Mouse (Mus musculus) ES-Bruce4 (cell line): ENCODE measurements around the gene Gm525. TPM values are rescaled to one million over a fixed set of nuclear protein-coding genes. Genes with fewer than 3 reads are reported as not detected.

ENCODE experiments used
- H3K27ac ChIP-seq: 2 replicates; pipeline ENCODE4 v1.5.1; 2012; ENCODE audit warnings: low read length, inconsistent platforms; ENCODE audit not compliant: insufficient read depth
- H3K27me3 ChIP-seq: 2 replicates; pipeline ENCODE4 v1.6.1; 2012; ENCODE audit warnings: mild to moderate bottlenecking, low read length, inconsistent platforms; ENCODE audit not compliant: control insufficient read depth, poor library complexity, insufficient read depth, severe bottlenecking
- H3K36me3 ChIP-seq: 2 replicates; pipeline ENCODE4 v1.6.1; 2012; ENCODE audit warnings: inconsistent platforms, mild to moderate bottlenecking, low read length, moderate library complexity; ENCODE audit not compliant: control insufficient read depth, poor library complexity, insufficient read depth, severe bottlenecking
- H3K4me1 ChIP-seq: one replicate; pipeline ENCODE4 v1.8.1; 2011; ENCODE audit warnings: low read length; ENCODE audit not compliant: control insufficient read depth, insufficient read depth
- H3K4me3 ChIP-seq: 2 replicates; pipeline ENCODE4 v1.5.1; 2011; ENCODE audit warnings: low read depth, mild to moderate bottlenecking, low read length
- H3K9ac ChIP-seq: 2 replicates; pipeline ENCODE4 v1.6.1; 2012; ENCODE audit warnings: low read depth, mild to moderate bottlenecking, inconsistent platforms; ENCODE audit not compliant: poor library complexity, severe bottlenecking
- H3K9me3 ChIP-seq: replicated peaks from 2 replicates; pipeline ENCODE4 v1.6.1; 2012; ENCODE audit warnings: mild to moderate bottlenecking, low read length, inconsistent platforms; ENCODE audit not compliant: control insufficient read depth, poor library complexity, insufficient read depth, severe bottlenecking
- CTCF ChIP-seq: IDR thresholded peaks from one replicate; pipeline ENCODE4 v1.8.1; 2011; ENCODE audit warnings: low read depth, low read length
- EP300 ChIP-seq: IDR thresholded peaks from 2 replicates; pipeline ENCODE4 v1.6.1; 2011; ENCODE audit warnings: low read depth, low read length; ENCODE audit not compliant: insufficient read depth
- POLR2A ChIP-seq: IDR thresholded peaks from one replicate; pipeline ENCODE4 v1.8.1; 2011; ENCODE audit warnings: low read length; ENCODE audit not compliant: insufficient read depth
- polyA plus RNA-seq: library from polyadenylated mRNA; stranded (reverse); fragments of >200 nt; gene quantifications from 2 replicates; pipeline ENCODE4 v1.2.4, GENCODE M21; 2011; ENCODE audit warnings: low read depth; ENCODE audit not compliant: missing spikeins, insufficient read depth, insufficient read length

Gm525 gene
- polyA plus RNA-seq, 1 experiment = not detected

DNA sequence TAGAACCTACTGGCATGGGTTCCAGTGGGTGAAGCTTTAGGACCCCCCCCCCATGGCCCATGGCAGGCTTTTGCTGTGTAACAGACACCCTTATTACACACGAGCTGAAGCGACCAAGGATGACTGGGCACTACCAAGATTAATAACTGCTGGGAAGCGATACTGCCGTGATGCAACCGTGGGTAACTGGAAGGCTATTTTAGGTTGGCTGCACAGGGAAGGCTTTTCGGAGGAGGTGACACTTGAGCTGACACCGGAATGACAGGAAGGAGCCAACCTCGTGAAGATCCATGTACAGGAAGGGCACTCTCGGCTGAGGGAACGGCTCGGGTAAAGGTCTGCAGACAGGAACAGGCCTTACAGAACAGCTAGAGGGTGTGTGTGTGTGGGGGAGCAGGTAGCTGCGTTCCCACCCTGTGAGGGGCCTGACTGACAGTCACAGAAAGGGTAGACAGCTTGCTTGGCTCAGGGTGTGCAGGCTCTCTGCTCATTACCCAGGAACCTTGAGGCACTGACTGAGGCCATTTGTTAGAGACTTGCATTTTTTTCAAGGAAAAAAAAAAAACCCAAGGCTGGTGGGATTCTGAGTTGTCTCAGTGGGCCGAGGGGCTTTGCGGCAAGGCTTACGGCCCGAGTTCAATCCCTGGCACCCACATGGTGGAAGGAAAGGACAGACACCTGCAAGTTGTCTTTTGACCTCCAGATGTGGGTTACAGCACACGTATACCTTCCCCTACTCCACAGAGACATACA, 24.6 kb downstream of the Gm525 start:
- H3K4me1 ChIP-seq = no peaks in the 10 kb centered on the region
- H3K27me3 ChIP-seq = no peaks in the 10 kb centered on the region
- TF ChIP-seq POLR2A = no peak
- no peak for TF ChIP-seq CTCF
- no peak for TF ChIP-seq EP300
- H3K36me3 ChIP-seq = no peaks in the 10 kb centered on the region
- H3K4me3 ChIP-seq = no peak overlapping the region
- no peak overlapping the region for H3K27ac ChIP-seq
- H3K9ac ChIP-seq = no peak overlapping the region
- H3K9me3 ChIP-seq = no peaks in the 10 kb centered on the region

DNA sequence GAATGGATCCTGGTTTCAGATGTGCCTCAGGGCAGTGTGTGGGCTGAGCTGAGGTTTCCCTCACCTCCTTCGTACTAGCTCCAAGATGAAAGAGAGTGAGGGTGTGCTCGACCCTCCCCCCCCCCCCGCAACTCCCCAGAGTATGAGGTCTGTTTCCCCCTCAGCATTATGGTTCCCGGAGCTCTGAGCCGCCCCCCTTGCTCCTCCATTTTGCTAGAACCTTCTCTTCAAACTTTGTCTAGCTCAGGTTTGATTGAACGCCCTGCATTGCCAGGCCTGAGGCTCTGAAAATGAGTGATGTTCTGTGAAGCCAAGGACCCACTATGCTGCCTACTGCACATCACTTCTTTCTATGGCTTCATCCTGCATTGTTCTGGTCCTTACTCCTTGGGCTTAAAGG, 25.3 kb downstream of the Gm525 start:
- H3K27ac ChIP-seq = no peak overlapping the region
- no peaks in the 10 kb centered on the region for H3K4me1 ChIP-seq
- no peak overlapping the region for H3K9ac ChIP-seq

DNA sequence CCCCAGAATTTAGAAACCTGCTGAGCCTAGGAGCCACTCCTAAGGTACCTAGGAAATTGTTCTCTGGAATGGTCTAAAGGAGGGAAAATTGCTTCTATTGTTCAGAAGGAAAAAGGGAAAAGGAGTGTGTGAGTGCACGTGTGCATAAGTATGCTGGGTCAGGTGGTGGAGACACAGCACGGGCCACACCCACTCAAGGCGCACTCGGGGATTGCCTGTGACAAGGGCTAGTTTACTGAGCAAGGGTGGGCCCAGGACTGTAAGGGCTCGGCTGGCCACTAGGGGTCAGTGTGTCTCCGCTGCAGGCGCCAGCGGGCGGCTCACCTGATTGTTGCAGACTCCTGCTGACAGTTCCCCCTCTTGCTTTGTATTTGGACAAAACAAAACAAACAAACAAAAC, 26.8 kb downstream of the Gm525 start:
- Histone ChIP-seq H3K27ac (no peak overlapping the region), H3K4me1 (no peaks in the 10 kb centered on the region), H3K27me3 (no peaks in the 10 kb centered on the region), H3K9ac (no peak overlapping the region), H3K9me3 (0 out of 2 replicates have a peak, but pooled peaks cover 2% of the 10 kb centered on the region), H3K36me3 (no peaks in the 10 kb centered on the region), H3K4me3 (no peak overlapping the region)
- no peak for TF ChIP-seq POLR2A
- TF ChIP-seq CTCF = peak; percentile 97

More for the DNA sequence above, 25.3 kb downstream of the Gm525 start:
- Histone ChIP-seq H3K4me3 (no peak overlapping the region), H3K9me3 (no peaks in the 10 kb centered on the region), H3K36me3 (no peaks in the 10 kb centered on the region), H3K27me3 (no peaks in the 10 kb centered on the region)
- TF ChIP-seq POLR2A = no peak
- TF ChIP-seq EP300 = no peak
- no peak for TF ChIP-seq CTCF

DNA sequence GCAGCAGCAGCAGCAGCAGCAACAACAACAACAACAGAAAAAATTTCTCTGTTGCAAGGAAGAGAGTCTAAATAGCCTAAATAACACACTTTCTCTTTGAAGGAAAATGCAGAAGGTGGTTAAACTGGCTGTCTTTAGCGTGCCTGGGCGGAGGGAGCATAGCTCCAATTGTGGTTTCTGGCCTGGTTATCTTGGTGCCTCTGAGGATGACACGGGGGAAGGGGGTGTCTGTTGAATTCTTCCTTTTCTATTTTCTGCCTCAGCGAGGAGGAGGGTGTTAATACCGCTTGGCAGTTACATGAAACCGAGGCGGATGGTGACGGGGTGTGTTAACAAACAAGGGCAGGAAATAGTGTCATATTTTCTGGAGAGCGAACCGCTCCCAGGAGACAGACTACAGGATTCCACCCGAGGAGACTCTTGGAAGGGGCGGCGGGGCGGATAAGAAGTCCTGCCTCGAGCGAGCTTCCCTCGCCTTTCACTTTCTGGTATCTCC, 27.2 kb downstream of the Gm525 start:
- TF ChIP-seq POLR2A = no peak
- no peak for TF ChIP-seq EP300
- TF ChIP-seq CTCF = no peak
- Histone ChIP-seq H3K9ac (peak overlapping the region; percentile 16; the same call in 1 of the 2 replicates), H3K36me3 (no peaks in the 10 kb centered on the region), H3K4me3 (no peak overlapping the region; the same call in 1 of the 2 replicates), H3K9me3 (0 out of 2 replicates have a peak, but pooled peaks cover 2% of the 10 kb centered on the region), H3K27ac (no peak overlapping the region), H3K4me1 (no peaks in the 10 kb centered on the region), H3K27me3 (no peaks in the 10 kb centered on the region)

DNA sequence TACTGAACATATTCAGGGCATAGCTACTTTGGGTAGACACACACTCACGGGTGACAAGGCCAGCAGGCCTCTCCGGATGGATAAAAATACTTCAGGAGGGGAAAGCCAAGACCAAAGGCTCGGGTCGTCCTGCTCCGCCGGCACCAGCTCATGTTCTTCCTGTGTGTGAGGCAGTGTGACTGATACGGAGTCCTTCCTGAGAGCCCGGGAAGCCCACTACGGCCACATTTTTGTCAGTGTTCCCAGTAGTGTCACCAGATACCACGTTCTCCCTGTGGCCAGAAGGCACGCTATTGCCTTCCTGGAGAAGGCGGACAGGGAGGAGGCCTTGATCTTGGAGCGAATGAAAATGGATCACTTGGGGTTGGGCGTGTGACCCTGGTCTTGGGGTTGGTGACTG, 29.5 kb downstream of the Gm525 start:
- Histone ChIP-seq H3K4me1 (peaks cover 3% of the 10 kb centered on the region), H3K27ac (no peak overlapping the region), H3K4me3 (no peak overlapping the region), H3K9me3 (0 out of 2 replicates have a peak, but pooled peaks cover 2% of the 10 kb centered on the region), H3K36me3 (no peaks in the 10 kb centered on the region), H3K9ac (no peak overlapping the region), H3K27me3 (no peaks in the 10 kb centered on the region)
- TF ChIP-seq EP300 (no peak), POLR2A (no peak), CTCF (no peak)

DNA sequence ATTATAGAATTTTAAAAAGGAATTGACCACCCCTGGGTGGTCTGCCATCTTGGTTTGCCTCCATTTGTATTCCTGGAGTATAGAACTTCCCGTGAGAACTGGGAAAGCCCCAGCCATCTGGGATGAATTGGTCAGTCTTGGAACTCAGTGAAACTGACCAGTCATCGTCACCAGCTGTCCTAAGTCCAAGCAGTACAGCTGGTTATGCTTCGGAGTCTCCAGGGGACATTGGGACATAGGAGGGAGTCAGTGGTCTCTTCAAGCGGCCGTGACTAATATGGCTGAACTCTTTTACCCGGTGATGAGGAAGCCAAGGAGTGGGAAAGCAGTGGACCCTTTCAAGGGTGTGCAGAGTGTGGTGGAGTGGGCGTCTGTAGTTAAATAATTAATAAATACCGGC, 31.6 kb downstream of the Gm525 start:
- TF ChIP-seq POLR2A (no peak), EP300 (no peak), CTCF (no peak)
- Histone ChIP-seq H3K4me1 (peaks cover 3% of the 10 kb centered on the region), H3K36me3 (no peaks in the 10 kb centered on the region), H3K9ac (no peak overlapping the region), H3K27me3 (no peaks in the 10 kb centered on the region), H3K27ac (no peak overlapping the region), H3K4me3 (no peak overlapping the region), H3K9me3 (0 out of 2 replicates have a peak, but pooled peaks cover 2% of the 10 kb centered on the region)
